Mouse (Mus musculus) layer of hippocampus, postnatal 36 days (tissue): ENCODE data around the gene Serf2. TPM values are rescaled to one million over a fixed set of nuclear protein-coding genes. Genes with fewer than 3 reads are reported as not detected.
"Not testable (repeated sequence)": the region's sequence is repeated elsewhere in the genome, so short reads cannot be mapped to it uniquely, and the experiment has no call there.

Source experiments
- DNase-seq, 2 experiments: peaks; one replicate each; pipeline ENCODE4 v3.0.0; 2022
- total RNA-seq, 2 experiments: library from RNA; stranded (reverse); gene quantifications; 2 replicates each; pipeline ENCODE4 v1.2.3; 2021

Gene Serf2
- total RNA-seq, 2 experiments from 2014 or later = 157 to 175 TPM

GRCm38 (mm10) chr2:121448136-121448535 is 859 bp upstream of the Serf2 start:
- DNase-seq = no peak

GRCm38 (mm10) chr2:121449545-121450011 is 583 bp downstream of the Serf2 start:
- no peak for DNase-seq

DNA sequence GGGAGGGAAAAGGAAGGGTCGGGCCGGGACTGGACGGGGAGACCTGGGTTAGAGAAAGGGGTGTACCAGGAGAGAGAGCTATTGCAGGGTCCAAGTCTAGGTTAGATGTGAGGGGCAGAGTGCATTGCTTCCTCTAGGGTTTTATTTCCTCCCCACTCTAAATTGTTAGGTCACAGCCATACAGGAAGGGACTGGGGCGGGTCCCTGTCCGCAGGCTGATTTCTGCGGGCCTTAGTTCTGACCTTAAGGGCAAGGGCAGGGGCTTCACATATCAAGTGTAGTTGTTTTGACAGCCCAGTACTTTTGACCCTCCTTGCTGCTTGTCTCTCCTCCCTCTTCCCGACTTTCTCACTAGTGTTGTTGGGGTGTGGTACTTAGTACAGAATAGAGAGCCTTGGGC is 1.1 kb downstream of the Serf2 start:
- no peak for DNase-seq

DNA sequence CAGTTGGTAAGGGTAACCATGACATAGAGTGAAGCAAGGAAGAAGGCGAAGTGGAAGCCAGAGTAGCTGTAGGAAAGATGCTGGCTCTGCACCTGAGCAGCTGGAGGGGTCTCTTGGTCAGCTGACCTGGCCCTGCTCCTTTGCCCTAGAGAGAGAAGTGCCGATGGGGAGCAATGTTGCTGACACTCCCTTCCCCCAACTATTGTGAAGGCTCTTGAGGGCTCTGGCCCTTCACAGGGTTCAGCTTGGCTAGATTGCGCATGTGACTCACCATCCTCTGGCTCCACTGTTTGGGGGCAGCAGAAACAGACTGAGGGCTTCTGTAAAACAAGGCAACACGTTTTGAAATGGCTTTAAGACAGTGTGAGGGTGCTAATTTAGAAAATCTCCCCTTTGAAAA is 3.4 kb downstream of the Serf2 start:
- no peak for DNase-seq

GRCm38 (mm10) chr2:121452990-121453389 is 4.0 kb downstream of the Serf2 start, which contains the start of gene Hypk:
Gene Hypk (plus strand): TSS chr2:121453290.
- DNase-seq = no peak

DNA sequence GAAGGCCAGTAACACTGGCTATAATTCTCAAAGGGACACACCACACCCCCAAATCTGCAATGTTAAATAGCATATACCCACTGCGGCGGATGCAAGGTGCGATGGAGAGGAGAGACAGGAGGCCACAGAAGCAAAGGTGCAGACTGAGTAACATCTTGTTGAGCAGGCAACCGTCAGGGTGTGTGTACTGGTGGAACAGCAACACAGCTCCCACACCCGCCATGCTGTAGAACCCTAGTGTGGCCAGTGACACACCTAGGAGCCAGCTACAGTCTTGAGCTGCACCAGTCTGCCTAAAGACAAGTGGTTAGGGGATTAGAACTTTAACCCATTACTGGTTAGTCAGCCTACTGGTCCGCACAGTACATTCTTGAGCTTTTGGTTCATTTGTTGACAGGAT is 4.9 kb downstream of the Serf2 start:
- no peak for DNase-seq

DNA sequence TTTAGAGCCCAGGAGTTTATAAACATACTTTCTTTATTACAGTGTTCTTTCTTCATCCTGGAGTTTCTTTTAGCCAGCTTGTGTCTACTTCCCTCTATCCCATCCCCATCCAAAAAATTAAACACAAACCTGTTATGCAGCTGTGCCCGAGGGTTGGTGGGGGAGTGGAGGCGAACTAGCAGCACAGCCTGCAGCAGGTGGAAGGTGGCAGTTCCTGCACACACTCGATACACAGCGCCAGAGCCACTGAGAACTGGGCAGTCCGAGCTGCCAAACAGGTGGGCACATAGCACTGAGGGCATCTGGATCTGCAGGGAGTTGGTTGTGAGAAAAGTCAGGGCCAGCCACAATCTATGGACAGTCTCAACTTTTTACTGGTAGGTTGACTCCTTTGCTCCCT is 6.5 kb downstream of the Serf2 start:
- DNase-seq = no peak

GRCm38 (mm10) chr2:121456692-121457642 is 8.0 kb downstream of the Serf2 start, which contains the start of gene Serinc4:
Gene Serinc4 (minus strand): TSS chr2:121456781.
- DNase-seq = peak; percentile 80 to 86

GRCm38 (mm10) chr2:121460071-121460470 is 11.1 kb downstream of the Serf2 start:
- no peak for DNase-seq

DNA sequence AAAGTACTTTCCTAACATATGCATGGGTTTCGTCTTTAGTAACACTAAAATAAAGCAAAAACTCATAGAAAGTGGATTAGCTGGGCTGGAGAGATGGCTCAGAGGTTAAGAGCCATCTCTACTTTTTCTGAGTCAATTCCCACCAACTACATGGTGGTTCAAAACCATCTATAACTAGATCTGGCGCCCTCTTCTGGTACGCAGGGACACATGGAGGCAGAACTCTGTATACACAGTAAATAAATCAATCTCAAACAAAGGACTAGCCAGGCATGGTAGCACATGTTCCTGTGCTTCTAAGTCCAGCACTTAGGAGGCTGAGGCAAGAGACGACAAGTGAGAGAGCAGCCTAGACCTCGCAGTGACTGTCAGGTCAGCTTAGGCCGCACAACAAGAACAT is 20.0 kb downstream of the Serf2 start:
- not testable (repeated sequence) for DNase-seq

DNA sequence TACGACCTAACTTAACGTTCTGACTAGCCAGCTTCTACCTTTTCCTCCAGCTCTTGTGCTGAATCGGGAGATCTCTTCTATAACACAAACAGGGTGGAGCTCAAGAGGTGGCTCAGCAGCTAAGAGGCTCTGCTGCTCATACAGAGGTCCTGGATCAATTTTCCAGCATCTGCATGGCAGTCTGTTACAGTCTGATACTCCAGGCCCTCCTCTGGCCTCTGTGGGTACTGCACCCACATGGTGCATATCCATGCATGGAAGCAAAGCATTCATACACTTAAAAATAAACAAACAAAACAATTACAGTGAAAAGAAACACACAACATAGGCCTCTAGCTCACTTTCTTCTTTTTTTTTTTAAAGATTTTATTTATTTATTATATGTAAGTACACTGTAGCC is 23.8 kb downstream of the Serf2 start:
- not testable (repeated sequence) for DNase-seq

- DNase-seq = peak; percentile 76 to 82
Observed at GRCm38 (mm10) chr2:121473301-121474179, 24.5 kb downstream of the Serf2 start, which contains the start of gene Mfap1b. Gene Mfap1b (minus strand): TSS chr2:121474067.

GRCm38 (mm10) chr2:121474180-121474535 is 25.2 kb downstream of the Serf2 start:
- no peak for DNase-seq

- DNase-seq = not testable (repeated sequence)
Observed at GRCm38 (mm10) chr2:121475306-121475705, 26.3 kb downstream of the Serf2 start.

DNA sequence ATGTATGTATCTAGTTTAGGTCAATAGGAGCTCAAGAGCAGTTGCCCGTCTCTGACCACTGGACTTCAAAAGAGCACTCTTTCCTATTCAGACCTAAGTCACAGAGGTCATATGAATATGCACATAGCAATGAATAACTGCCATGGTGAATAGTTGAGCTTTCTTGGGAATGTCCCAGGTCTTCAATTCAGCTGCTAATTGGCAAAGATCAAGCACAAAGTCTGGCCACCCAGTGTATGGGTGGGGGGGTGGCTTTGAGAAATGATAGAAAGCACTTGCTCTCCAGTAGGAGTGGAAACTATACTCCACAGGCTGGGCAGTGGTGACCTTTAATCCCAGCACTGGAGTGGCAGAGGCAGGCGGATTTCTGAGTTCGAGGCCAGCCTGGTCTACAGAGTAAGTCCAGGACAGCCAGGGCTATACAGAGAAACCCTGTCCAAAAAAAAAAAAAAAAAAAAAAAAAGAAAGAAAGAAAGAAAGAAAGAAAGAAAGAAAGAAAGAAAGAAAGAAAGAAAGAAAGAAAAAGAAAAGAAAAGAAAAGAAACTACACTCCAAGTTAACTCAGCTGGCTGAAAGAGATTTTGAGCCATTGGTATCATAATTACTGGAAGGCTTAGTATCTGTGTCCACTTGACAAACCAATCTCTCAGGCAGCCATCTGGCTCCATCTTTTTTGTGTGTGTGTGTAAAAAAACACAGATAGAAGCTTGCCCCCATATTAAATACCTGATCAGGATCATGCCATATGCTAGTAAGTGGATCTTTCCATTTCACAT is 28.7 kb downstream of the Serf2 start:
- no peak for DNase-seq

- DNase-seq = no peak
Observed at GRCm38 (mm10) chr2:121480498-121480897, 31.5 kb downstream of the Serf2 start.

- DNase-seq = not testable (repeated sequence)
Observed at GRCm38 (mm10) chr2:121480916-121481315, 31.9 kb downstream of the Serf2 start.

DNA sequence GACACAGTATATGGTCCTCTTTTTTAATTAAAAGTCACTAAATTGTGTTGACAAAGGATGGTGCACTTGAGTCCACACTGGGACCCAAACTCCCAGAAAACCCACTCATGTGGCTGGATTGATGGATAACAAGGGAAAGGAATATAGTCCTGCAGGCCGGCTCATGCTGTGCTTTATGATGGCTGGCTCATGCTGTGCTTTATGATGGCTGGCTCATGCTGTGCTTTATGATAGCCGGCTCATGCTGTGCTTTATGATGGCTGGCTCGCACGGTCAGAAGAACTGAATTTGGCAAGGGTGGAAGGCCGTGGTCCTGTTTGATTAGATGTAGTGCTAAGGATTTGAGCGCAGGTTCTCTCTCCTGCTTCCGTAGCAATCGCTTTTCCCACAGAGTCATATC is 34.6 kb downstream of the Serf2 start:
- DNase-seq = no peak

- DNase-seq = not testable (repeated sequence)
Observed at GRCm38 (mm10) chr2:121484403-121484802, 35.4 kb downstream of the Serf2 start.

GRCm38 (mm10) chr2:121501550-121501949 is 52.6 kb downstream of the Serf2 start:
- not testable (repeated sequence) for DNase-seq

DNA sequence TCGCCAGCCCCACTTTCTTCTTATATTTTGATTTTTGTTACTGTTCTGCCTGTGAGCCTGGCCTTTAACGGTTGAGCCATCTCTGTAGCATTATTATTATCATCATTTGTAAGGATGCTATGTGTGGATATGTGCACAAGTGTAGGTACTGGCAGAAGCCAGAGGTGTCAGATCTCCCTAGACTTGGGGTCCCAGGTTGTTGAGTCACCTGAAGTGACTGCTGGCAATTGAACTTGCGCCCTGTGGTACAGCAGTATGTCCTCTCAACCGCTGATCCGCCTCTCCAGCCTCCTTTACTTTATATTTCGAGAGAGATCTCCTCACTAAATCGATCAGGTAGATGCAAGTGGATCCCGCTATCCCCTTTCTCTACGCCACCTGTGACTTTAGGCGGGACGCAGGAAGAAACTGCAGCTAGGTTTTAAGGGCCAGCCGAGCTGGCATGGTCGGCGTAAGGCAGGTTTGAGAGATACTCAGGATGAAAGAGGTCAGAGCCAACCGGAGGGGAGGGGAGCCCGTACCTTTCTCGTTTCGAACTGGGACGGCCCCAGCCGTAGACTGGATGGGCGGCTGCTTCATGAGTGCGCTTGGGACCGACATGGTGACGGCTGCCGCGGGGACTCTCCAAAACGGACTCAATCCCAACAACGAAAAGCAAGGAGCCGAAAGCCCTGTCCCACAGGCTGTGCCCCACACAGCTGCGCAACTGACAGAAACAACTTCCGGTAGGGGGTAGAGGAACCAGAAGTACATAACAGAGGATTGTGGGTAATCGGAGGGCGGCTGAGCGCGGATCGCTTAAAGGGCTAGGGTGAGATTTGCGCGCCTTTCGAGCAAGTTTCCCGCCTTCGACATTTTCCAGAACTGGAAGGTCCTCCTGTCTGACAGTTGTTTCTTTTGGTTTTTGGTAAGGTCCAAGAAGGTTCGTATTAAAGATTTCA is 57.2 kb downstream of the Serf2 start, which contains the start of the genes Mfap1a and Wdr76:
Gene Mfap1a (minus strand): TSS at position 724 of the 941 bp plus-strand sequence.
Gene Wdr76 (plus strand): TSS at position 782 of the 941 bp plus-strand sequence.
- DNase-seq = peak; percentile 81 to 84
